Comparison of ENCODE assay signal across 8 mouse cellular contexts in the genomic region with DNA sequence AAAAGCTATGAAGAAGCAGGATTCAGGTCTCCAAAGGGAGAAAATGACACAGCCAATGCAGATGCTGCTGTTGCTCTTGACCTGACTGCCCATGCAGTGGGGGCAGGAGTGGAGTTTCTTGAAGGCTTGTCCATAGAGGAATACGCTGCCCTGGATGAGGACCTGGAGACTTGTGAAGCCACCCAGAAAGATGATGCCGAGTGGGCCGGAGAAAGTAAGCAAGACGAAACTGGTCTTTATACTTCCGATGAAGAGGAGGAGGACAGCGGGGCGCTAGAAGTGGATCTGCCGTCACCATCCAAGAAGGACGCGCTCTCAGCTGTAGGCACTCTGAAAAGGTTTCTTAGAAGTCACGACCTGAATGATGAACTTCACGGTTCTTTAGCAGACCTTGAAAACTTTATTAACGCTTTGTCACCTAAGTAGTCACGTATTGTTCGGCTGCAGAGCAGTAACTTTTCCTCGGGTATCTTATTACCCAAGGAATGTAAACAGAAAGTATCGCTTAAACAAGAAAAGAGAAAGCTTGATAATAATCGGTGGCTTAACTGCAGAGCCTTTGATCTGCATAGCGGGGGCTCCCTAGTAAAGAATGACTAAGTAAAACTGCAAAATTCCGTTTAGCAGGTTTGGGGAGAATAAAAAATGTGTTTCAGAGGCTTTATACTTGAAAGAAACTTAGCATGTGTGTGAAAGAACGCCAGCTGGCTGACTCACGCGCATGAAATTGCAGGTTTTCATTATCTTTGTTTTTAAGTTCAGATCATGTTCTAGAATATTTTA. TPM values are rescaled to one million over a fixed set of nuclear protein-coding genes. Genes with fewer than 3 reads are reported as not detected.
DNase-seq lines count a peak whose midpoint lies in the region; ATAC-seq and TF ChIP-seq lines count a peak whose summit lies in the region.
"Had no signal": no experiment of that assay in that cellular context is flagged by ENCODE, and none has a peak within 500 bp of the region (broad histone marks: within the 10 kb centered on the region; RNA-seq: fewer than 3 reads in every experiment).

No protein-coding gene starts in this region.

- H3K9ac ChIP-seq in lung, postnatal 0 days (replicated peaks; ENCODE audit: low read depth): peak overlapping the region; percentile 24; the same call in 1 of the 2 replicates
- H3K9ac ChIP-seq in embryonic facial prominence, embryonic 15.5 days: no peak overlapping the region
- no peak overlapping the region for H3K9ac ChIP-seq in midbrain, embryonic 14.5 days (replicated peaks; ENCODE audit: low read length)

- WGBS in lung, postnatal 0 days: 2% methylated on average over 23 of the region's 23 CpGs
- WGBS in embryonic facial prominence, embryonic 15.5 days: 16% methylated on average over 23 of the region's 23 CpGs
- 6% methylated on average over 23 of the region's 23 CpGs for WGBS in midbrain, embryonic 14.5 days

- TF ChIP-seq CTCF in lung, postnatal 0 days (IDR thresholded peaks at IDR 0.05): no peak

- H3K36me3 ChIP-seq in lung, postnatal 0 days (ENCODE audit: insufficient read depth, low read length): no peaks in the 10 kb centered on the region
- H3K36me3 ChIP-seq in embryonic facial prominence, embryonic 15.5 days: no peaks in the 10 kb centered on the region
- H3K36me3 ChIP-seq in midbrain, embryonic 14.5 days (ENCODE audit: control insufficient read depth, insufficient read depth, low read length): no peaks in the 10 kb centered on the region

- H3K27ac ChIP-seq in lung, postnatal 0 days (ENCODE audit: low read length): no peak overlapping the region
- H3K27ac ChIP-seq in embryonic facial prominence, embryonic 15.5 days (replicated peaks): no peak overlapping the region; the same call in 1 of the 2 replicates
- no peak overlapping the region for H3K27ac ChIP-seq in midbrain, embryonic 14.5 days (replicated peaks; ENCODE audit: low read depth, low read length)

- no peak for TF ChIP-seq EP300 in lung, postnatal 0 days (IDR thresholded peaks at IDR 0.05)

- peak; percentile 27 for DNase-seq in lung, postnatal 0 days (ENCODE audit: low spot score)
- no peak for DNase-seq in lung, adult 18-20 months
- peak; percentile 12 for DNase-seq in kidney, postnatal 10 days
- DNase-seq in midbrain, embryonic 14.5 days: peak; percentile 28
- DNase-seq in thymus, postnatal 25 days: peak; percentile 27
- no peak for DNase-seq in adrenal gland, adult 18-20 months (ENCODE audit: low spot score in 2 of 2)

- peak overlapping the region; percentile 64 for H3K4me2 ChIP-seq in lung, postnatal 0 days (replicated peaks; ENCODE audit: low read depth, low read length)
- peak overlapping the region; percentile 41 for H3K4me2 ChIP-seq in embryonic facial prominence, embryonic 15.5 days (replicated peaks)
- H3K4me2 ChIP-seq in midbrain, embryonic 14.5 days (ENCODE audit: low read length): peak overlapping the region; percentile 33

- no peaks in the 10 kb centered on the region for H3K9me3 ChIP-seq in lung, postnatal 0 days (ENCODE audit: low read length)
- no peaks in the 10 kb centered on the region for H3K9me3 ChIP-seq in embryonic facial prominence, embryonic 15.5 days (replicated peaks)
- H3K9me3 ChIP-seq in midbrain, embryonic 14.5 days (ENCODE audit: control insufficient read depth, low read length): no peaks in the 10 kb centered on the region

- no peak for ATAC-seq in lung, postnatal 0 days
- no peak for ATAC-seq in embryonic facial prominence, embryonic 15.5 days (ENCODE audit: insufficient number of reproducible peaks, low FRiP score, low TSS enrichment, low read depth)
- ATAC-seq in midbrain, embryonic 14.5 days (ENCODE audit: low FRiP score, low TSS enrichment): no peak

- H3K27me3 ChIP-seq in lung, postnatal 0 days (replicated peaks; ENCODE audit: insufficient read depth, low read length): no peaks in the 10 kb centered on the region
- H3K27me3 ChIP-seq in embryonic facial prominence, embryonic 15.5 days: no peaks in the 10 kb centered on the region; the same call in 1 of the 2 replicates
- peaks cover 13% of the 10 kb centered on the region for H3K27me3 ChIP-seq in midbrain, embryonic 14.5 days (ENCODE audit: control insufficient read depth, insufficient read depth, low read length)

- peak overlapping the region; percentile 35 for H3K4me3 ChIP-seq in lung, postnatal 0 days (ENCODE audit: low read depth, low read length)
- peak overlapping the region; percentile 33 for H3K4me3 ChIP-seq in embryonic facial prominence, embryonic 15.5 days (replicated peaks)
- H3K4me3 ChIP-seq in midbrain, embryonic 14.5 days (replicated peaks; ENCODE audit: low read depth, low read length): no peak overlapping the region

- 0 out of 2 replicates have a peak, but pooled peaks cover 4% of the 10 kb centered on the region for H3K4me1 ChIP-seq in lung, postnatal 0 days (ENCODE audit: insufficient read depth, low read depth, low read length)
- H3K4me1 ChIP-seq in embryonic facial prominence, embryonic 15.5 days: peaks cover 5% of the 10 kb centered on the region; the same call in 1 of the 2 replicates
- no peaks in the 10 kb centered on the region for H3K4me1 ChIP-seq in midbrain, embryonic 14.5 days (ENCODE audit: control insufficient read depth, insufficient read depth, low read length)

RNA-seq across cellular contexts. Expression of a gene that starts 1.7 kb away (rescaled TPM):
- 0.04 and 0.05 TPM in 2 replicates for polyA plus RNA-seq in lung, postnatal 0 days (2015; fragmentation: Nextera tagmentation; extraction: Ambion mirVana)
- polyA plus RNA-seq in embryonic facial prominence, embryonic 15.5 days (2015; fragmentation: Nextera tagmentation; extraction: Ambion mirVana): 1.4 and 1.5 TPM in 2 replicates
- polyA plus RNA-seq in midbrain, embryonic 14.5 days (2014; fragmentation: Nextera tagmentation; extraction: Ambion mirVana): not detected in 2 replicates
- total RNA-seq in adrenal gland, adult 18-20 months (2021): not detected
- total RNA-seq: hematopoietic stem cell, adult 5-6 weeks had no signal

RNA-seq across cellular contexts. Expression of a gene that starts 12.7 kb away (rescaled TPM):
- 60.8 and 64.0 TPM in 2 replicates for polyA plus RNA-seq in lung, postnatal 0 days (2015; fragmentation: Nextera tagmentation; extraction: Ambion mirVana)
- 50.6 and 50.7 TPM in 2 replicates for polyA plus RNA-seq in embryonic facial prominence, embryonic 15.5 days (2015; fragmentation: Nextera tagmentation; extraction: Ambion mirVana)
- 18.0 and 27.3 TPM in 2 replicates for polyA plus RNA-seq in midbrain, embryonic 14.5 days (2014; fragmentation: Nextera tagmentation; extraction: Ambion mirVana)
- total RNA-seq in adrenal gland, adult 18-20 months (2021): 10 to 100 TPM; 38.6 to 48.6 TPM

Comparison
In these comparisons a context has a peak if more than half of its experiments do, and no peak if none do; other contexts are left out.
1. DNase-seq: peak in lung, postnatal 0 days (single experiment), kidney, postnatal 10 days (single experiment), midbrain, embryonic 14.5 days (single experiment) and thymus, postnatal 25 days (single experiment); none in lung, adult 18-20 months (0 of 2) and adrenal gland, adult 18-20 months (0 of 2).
2. Peak in every context shown above with its lines, with median percentiles within 50 percentile points of each other: H3K4me2 ChIP-seq.